Mouse (Mus musculus): ENCODE data around the gene Zbtb42.

Gene Zbtb42

GRCm38 (mm10) chr12:112693185-112694126 is 14.8 kb downstream of the Zbtb42 start:
- DNase-seq = peak; percentile 96

DNA sequence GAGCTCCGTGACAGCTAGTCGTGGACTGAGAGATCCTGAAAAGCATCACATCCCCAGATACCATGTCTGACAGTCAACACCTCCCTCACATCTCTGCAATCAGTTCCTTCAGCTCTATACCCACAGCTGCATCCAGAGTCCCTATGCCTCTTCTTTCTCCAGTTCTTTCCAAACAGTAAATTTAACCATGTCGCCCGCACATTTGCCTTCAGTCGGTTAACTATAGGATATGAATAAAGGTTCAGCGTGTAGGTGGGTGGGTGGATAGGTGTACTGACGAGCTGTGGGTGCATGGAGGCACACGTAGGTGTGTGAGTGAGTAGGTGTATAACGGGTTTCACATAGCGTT is 15.5 kb downstream of the Zbtb42 start:
- no peak for DNase-seq

DNA sequence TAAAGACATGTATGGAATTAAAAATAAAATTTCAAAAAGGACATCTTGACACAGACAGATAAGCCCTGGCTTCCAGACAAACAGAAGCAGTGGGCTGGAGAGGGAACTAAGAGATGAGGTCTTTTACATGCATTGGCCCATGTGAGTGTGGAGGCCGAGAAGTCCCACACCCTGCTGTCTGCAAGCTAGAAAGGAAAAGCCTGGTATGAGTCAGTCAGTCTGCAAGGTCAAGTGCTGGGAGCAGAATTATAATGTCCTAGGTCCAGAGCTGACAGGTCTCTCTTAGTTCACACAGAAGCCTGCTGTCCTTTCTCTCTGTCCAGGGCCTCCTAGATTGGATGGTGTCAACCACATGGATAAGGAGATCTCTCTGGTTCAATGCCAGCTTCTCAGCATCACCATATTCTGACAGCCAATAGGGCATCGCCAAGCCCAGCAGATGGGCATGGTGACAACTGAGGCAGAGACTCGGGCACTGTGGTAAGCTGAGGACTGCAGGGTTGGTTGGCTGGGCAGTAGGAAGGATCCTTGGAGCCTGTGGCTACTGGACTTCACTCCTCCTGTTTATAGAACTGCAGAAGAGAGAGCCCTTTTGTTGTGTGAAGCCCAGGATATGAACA is 18.3 kb downstream of the Zbtb42 start:
- no peak for DNase-seq

- DNase-seq = no peak
These were observed 21.9 kb downstream of the Zbtb42 start for GRCm38 (mm10) chr12:112700522-112700921.

DNA sequence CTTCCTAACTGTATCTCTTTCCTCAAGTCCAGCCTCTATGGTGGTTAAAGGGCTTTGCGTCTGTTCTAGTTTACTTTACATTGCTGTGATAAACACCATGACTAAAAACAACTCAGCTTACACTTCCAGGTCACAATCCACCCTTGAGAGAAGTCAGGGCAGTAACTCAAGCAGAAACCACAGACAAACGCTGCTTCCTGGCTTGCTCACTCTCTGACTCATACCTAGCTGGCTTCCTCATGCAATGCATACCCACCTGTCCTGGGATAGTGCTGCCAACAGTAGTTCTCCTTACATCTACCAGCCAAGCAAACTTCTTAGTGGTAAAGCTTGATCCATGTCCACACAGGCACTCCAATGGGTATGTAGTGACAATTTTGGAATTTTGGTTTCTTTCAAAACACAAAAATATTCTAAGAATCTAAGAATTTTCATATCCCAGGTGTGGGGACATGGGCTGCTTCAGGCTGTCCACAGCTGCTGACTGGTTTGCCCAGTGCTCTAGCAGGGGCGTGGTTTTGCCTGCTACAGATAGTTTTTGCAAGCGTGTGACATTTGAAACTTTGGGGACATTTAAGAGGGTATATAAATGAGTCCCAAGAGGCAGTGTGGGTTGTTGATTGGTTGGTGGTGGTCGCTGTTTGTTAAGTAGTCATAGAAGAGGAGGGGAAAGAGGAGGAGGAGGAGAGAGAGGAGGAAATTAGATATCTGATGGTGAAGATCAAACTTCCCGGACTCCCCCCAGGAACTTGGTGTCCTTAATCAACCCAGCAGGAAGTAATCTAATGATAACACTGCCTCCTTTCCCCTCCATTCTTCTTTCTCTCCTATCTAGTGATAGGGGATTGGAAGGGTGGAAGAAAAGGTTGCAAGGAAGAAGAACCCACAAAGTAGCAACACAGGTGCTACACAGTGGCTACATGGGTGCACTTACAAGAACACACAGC is 24.0 kb downstream of the Zbtb42 start:
- DNase-seq = no peak

- peak; percentile 95 for DNase-seq
These were observed 28.3 kb downstream of the Zbtb42 start for GRCm38 (mm10) chr12:112706704-112707572.

- no peak for DNase-seq
These were observed 28.9 kb downstream of the Zbtb42 start for GRCm38 (mm10) chr12:112707573-112707869.

DNA sequence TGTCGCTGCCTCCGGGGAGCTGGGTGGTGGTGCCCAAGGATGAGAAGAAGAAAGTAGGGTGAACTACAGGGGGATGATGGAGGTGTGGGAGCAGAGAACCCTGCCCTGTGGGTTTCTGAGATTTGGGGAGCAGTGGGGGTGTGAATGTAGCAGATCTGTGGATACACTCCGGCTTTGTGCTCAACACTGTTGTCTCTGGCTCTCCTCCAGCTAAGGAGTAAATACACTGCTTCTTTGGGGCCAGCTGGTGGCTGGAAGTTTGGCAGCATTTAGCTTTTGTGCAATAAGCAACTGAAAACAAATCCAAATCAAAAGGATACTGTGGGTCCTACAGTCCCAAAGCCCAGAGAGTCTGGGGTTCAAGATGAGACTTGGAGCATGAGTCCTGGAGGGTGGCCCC is 35.4 kb downstream of the Zbtb42 start:
- no peak for DNase-seq

GRCm38 (mm10) chr12:112717140-112717539 is 38.5 kb downstream of the Zbtb42 start:
- peak; percentile 84 for DNase-seq

GRCm38 (mm10) chr12:112718995-112719394 is 40.4 kb downstream of the Zbtb42 start:
- DNase-seq = no peak

- no peak for DNase-seq
These were observed 41.6 kb downstream of the Zbtb42 start, which contains the start of gene Cep170b for GRCm38 (mm10) chr12:112720216-112720615. Gene Cep170b, plus strand, starts transcription at chr12:112720455.

GRCm38 (mm10) chr12:112720890-112721423 is 42.3 kb downstream of the Zbtb42 start:
- DNase-seq = no peak

DNA sequence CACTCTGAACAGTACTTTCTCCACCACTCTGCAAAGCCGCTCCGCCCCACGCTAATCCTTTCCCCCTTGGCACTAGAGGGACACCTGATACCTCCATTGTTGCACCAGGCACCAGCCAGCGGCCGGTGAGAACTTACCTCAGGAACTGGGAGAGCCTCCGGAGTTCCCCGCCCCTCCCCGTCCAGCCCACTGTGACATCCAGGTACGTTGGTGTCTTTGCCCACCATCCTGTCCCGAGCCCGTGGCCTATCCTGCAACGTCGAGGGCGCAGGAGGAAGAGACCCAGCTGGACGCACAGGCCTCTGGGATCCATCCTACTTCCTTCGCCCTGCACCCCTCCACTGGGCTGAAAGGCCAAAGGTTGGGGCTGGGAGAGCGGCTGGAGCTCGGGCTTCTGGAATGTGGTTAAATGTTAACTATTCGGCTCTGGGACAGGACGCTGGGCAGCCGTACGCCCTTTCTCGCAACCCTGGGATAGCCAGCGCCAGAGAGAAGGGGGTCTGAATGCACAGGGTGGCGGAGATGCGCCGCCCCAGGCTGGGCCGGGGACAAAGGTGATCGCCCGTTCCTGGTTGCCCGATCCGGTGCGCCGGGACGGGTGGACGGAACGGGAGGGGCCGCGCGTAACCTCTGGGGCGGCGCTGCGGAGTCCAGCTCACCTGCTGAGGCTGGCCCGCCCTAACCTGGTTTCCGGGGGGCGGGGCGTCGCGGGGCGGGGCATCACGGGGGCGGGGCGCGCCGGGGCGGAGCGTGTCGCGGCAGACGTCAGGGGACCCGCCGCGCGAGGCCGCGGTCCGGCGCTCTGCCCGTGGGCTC is 43.0 kb downstream of the Zbtb42 start:
- peak; percentile 78 for DNase-seq

GRCm38 (mm10) chr12:112722240-112723027 is 43.8 kb downstream of the Zbtb42 start:
- peak; percentile 54 for DNase-seq

GRCm38 (mm10) chr12:112723028-112723330 is 44.4 kb downstream of the Zbtb42 start:
- no peak for DNase-seq

GRCm38 (mm10) chr12:112723445-112723844 is 44.8 kb downstream of the Zbtb42 start:
- DNase-seq = no peak

DNA sequence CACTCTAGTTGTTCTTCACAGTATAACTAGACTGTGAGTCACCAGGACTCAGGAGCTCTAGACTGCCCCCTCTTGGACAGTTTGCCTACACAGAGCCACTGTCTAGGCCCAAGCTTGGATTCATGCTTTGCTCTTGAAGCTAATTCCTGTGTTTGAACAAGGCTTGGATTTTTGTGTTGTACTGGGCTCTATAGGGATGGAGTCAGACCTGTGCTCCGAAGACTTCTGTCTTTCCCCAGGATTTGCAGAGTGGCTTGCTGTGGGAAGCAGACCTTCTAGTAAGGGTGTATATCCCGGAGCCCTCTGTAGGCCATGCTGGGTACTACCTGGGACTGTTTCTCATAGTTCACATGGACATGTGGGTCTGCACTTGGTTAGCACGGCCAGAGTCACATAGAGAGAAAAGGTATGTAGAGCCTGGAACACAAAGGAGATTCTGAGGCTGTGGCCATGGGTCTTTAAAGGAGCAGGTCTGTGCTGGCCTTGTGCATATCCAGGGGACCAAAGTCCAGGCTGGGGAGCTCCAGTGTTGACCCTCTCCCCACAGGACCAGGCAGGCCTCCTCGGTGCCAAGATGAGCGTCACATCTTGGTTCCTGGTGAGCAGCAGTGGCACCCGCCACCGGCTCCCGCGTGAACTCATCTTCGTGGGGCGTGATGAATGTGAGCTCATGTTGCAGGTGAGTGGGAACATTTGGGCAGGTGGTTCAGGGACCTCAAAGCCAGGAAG is 45.6 kb downstream of the Zbtb42 start:
- peak; percentile 88 for DNase-seq

DNA sequence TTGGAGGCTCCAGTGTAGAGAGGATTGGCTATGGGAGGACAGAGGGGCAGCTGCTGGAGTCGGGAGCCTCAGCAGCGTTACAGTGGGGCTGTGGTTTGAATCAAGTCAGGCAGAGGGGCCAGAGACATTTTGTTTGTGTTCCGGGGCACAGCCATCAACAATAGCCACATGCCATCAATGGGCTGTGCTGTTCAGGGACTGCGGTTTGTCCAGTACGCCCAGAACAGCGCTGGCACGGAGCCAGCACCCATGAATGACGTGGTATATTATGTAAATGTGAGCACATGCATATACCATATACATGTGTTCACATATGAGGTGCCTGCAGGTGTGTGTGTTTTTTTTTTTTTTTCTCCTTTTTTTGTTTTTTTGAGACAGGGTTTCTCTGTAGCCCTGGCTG is 49.2 kb downstream of the Zbtb42 start:
- DNase-seq = no peak

DNA sequence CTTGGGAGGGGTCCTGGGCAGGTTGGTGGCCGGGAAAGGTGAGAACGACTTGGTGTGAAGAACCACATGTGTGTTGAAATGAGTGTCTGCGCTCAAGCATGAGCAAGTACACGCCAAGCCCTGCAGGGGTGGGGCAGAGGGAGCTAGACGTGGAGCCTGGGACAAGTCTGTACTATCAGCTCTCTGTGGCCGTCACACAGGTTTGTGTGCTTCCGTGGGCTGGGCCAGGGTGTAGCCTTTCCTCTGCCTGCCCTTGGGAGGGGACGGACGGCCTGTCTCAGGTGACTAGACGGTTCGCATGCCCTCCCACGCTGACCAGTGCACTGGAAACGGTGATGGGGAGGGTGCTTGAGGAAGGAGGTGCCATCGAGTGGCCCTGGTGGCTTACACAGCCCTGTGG is 52.2 kb downstream of the Zbtb42 start:
- no peak for DNase-seq
